In genomic region chr1:83159603-83160002, GRCm38 (mm10) we compare ENCODE assay signal across 8 mouse cellular contexts. TPM values are rescaled to one million over a fixed set of nuclear protein-coding genes. Genes with fewer than 3 reads are reported as not detected.
A peak's percentile ranks its signal among the peaks of the same experiment; 100 is the strongest.
DNase-seq lines count a peak whose midpoint lies in the region; ATAC-seq lines count a peak whose summit lies in the region.

Gene Daw1 (plus strand): TSS chr1:83159752.

- peak; percentile 60 for ATAC-seq in megakaryocyte progenitor cell, adult 5-6 weeks (replicated peaks; ENCODE audit: poor library complexity)

- intact Hi-C loops in left cerebral cortex, postnatal 10 days (cut with DNase I) = no loop called here

- DNase-seq in adrenal gland, postnatal 10 days = peak; percentile 75
- peak; percentile 73 to 80 for DNase-seq in cerebellum, postnatal 14 days
- peak; percentile 51 to 62 for DNase-seq in frontal cortex, postnatal 36 days (ENCODE audit: low spot score in 2 of 2)
- DNase-seq in hindlimb bud, embryonic 11.5 days (ENCODE audit: extremely low spot score, low read depth, low spot score) = peak; percentile 87
- peak; percentile 78 to 87 for DNase-seq in left cerebral cortex, postnatal 10 days (ENCODE audit: extremely low spot score in 1 of 2, low spot score in 2 of 2)
- peak; percentile 15 to 39 for DNase-seq in right cerebral cortex, postnatal 36 days (ENCODE audit: low spot score in 2 of 2)
- DNase-seq in thymus, postnatal 36 days = no peak

RNA-seq across cellular contexts. Expression of gene Daw1, which starts in this region (rescaled TPM):
- not detected for total RNA-seq in adrenal gland, postnatal 10 days (2021)
- total RNA-seq in left cerebral cortex, postnatal 10 days (2021) = under 1 TPM in 1 of 2 experiments, not detected in 1; 0.41 TPM
- total RNA-seq in megakaryocyte progenitor cell, adult 5-6 weeks (2015) = not detected in 2 replicates
- total RNA-seq in megakaryocyte progenitor cell, adult 5-6 weeks (2017) = not detected in 2 replicates

Comparison
In these comparisons a context has a peak if more than half of its experiments do, and no peak if none do; other contexts are left out.
1. Peak in DNase-seq in adrenal gland, postnatal 10 days; RNA of the gene not detected or under 1 TPM.
2. Peak in DNase-seq in left cerebral cortex, postnatal 10 days; RNA of the gene not detected or under 1 TPM.
3. Peak in ATAC-seq in megakaryocyte progenitor cell, adult 5-6 weeks; RNA of the gene not detected or under 1 TPM.
4. DNase-seq: peak in cerebellum, postnatal 14 days (2 of 2), frontal cortex, postnatal 36 days (2 of 2), hindlimb bud, embryonic 11.5 days (single experiment) and right cerebral cortex, postnatal 36 days (2 of 2); none in thymus, postnatal 36 days (0 of 2).